Mouse (Mus musculus) adrenal gland, adult 18-20 months (tissue): Measurements from ENCODE around the gene Tmem88. TPM values are rescaled to one million over a fixed set of nuclear protein-coding genes. Genes with fewer than 3 reads are reported as not detected.
"Not testable (repeated sequence)": the region's sequence is repeated elsewhere in the genome, so short reads cannot be mapped to it uniquely, and the experiment has no call there.

Experiments used
- DNase-seq, 2 experiments: peaks; one replicate each; pipeline ENCODE4 v3.0.0; 2021 to 2022; ENCODE audit warnings: low spot score in 2 of 2
- total RNA-seq, 2 experiments: library from RNA; stranded (reverse); gene quantifications; 1 replicate in 1 of 2; 2 replicates in 1 of 2; pipeline ENCODE4 v1.2.3; 2021

Tmem88 gene
- total RNA-seq, 2 experiments from 2014 or later, result 7.9 to 8.8 TPM

DNA sequence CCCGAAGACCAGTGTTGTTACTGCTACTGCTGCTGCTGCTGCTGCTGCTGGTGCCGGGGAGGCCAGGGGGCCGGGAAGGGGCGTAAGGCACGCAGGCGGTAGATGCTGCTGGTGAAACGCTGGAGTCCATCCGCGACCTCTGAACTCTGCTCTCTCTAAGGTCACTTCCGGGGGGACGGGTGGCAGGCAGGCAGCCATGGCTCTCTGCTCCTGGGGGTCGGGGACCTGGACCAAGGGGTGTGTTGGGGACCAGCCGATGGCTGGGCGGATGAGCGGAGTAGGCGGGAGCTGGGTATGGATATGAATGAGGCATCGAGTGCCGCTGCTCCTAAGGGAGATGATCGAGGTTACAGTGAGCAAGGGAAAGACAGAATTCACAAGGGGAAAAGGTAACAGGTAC, 8.2 kb upstream of the Tmem88 start:
- DNase-seq, result peak in 1 of 2 experiments; percentile 22

DNA sequence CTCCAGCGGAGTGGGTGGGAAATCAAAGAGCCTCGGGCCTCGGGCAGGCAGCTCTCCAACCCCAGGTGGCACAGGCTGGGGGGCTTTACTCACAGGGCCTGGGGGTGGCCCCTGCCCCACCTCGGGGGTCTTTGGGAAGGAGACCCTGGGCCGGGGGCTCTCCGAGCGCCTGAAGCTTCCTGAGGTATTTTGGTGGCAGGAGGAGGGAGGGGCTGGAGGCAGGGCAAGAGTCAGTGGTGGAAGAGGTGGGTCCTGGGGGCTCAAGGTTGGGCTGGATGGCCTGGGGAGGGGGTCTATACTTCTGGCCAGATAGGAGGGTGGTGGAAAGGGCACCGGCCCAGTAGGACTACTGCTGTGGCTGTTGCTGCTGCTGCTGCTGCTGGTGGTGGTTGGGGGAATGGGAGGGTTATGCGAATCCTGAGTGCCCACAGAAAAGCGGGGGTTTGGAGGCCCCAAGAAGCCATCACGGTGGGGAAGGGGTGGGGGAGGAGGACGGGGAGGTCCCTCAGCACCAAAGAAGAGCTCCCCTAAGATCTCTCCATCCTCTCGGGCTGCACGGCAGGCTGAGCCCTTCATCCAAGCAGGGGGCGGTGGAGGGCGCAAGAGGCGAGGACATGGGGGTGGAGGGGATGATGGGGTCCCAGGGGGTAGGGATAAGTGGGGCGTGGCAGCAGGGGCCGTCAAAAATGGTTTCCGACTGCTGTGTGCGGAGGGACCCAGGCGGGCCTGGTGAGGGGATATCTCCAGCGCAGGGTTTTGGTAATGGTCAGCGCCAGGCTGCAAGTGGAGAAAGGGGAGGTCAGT, 7.6 kb upstream of the Tmem88 start:
- no peak for DNase-seq

DNA sequence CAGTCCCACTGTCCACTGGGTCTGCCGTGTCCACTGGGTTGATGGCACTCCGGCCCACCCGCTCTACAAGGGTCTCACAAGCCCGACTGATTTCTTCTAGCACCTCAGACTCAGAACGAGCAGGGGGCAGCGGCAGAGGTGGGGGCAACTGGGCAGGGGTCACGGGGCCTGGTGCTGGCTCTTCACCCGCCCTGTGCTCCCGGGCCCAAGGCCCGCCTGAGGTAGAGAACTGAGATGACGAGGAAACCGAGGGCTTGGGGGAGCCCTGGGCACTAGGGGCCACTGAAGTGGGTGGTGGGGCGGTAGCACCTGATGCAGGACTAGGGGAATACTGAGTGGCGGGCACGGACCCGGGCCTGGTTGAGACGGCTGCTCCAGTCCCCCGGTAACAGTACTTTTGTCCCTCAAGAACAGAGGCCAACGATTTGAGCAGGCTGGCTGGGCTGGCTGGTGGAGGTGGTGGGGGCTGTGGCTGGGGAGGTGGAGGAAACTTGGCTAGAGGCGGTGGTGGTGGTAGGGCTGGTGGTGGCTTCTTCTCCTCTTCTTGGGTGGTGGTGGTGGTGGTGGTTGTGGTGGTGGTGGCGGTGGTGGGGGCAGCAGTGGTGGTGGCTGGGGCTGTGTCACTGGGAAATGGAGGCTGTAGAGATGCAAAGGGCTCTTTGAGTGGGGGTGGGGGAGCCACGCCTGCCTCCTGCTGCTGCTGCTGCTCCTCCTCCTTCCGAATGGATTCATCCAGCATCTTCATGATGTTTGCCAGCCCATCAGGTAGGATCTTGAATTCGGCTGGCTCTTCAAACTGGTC, 6.8 kb upstream of the Tmem88 start:
- DNase-seq, result no peak

DNA sequence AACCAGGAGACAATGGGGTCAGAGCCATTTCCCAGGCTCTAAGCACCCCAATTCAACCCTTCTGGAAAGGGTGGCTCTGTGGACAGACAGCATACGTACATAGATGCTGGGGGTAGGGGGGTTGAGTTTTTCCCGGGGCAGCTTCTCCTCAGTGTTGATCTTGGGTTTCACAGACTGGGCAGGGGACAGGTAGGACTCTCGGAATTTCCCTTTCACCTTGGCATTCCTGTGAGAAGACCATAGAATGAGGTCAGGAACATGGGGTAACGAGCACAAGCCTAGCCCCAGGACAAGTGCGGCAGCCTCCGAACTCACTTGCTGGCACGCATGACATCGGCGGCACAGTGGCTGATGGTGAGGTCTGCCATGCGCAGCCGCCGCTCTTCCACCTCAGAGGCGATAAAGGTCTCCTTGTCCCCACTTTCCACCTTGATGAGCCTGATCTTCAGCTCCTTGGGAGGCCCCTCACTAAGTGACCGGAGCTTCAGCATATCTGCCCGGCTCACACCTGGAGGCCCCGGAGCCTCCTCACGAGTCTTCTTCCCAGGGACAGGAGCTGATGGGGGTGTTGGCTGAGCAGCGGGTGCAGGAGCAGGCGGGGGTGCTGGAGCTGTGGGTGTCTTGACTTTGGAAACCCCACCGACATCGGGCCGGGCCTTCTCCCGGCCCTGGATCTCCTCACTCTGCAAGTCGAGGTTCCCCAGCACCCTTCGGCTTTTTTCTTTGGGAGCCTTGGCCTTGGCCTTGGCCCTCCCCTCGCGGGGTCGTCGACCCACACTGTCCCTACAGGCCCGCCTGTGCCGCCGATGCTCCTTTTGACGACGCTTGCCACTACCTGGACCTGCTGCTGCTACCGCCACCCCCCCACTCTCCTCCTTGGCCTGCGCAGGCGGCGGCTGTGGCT, 5.9 kb upstream of the Tmem88 start:
- DNase-seq, result peak in 1 of 2 experiments; percentile 23

DNA sequence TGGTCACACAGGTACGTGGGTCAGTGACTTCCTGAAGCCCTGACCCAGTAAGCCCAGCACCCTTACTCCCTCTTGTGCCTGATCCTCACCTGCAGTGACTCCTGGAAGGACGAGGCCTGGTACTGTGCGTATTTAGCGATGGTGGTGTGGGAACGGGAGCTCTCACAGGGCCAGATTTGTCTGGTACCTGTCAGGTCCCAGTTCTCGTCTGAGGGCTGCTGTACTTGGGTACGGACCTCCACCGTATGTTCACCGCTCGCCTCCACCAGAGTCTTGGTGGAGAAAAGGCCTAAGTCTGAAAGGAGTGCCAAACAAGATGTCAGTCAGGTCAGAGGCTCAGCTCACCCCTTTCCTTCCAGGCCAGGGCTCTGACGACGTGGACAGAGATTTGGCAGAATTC, 4.0 kb upstream of the Tmem88 start:
- peak in 1 of 2 experiments; percentile 20 for DNase-seq

DNA sequence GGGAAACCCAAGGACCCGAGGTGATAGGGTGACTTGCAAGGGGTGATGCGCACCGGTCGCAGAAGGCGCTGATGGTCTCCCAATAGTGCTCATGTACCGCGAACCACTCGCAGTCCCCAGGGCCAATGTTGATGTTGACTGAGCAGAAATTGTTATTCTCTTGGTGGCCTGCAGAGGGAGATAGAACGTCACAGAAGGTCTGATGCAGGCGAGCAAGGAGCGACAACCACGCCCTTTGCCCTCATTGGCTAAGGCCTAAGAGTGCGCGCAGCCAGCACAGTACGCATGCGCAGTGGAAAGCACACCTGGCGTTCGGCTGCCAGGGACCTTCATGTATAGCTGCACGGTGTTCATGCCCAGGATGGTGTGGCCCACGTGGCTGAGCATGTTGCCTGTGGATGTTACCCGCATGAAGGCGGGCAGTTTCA, 3.2 kb upstream of the Tmem88 start:
- DNase-seq, result peak; percentile 71 to 76

DNA sequence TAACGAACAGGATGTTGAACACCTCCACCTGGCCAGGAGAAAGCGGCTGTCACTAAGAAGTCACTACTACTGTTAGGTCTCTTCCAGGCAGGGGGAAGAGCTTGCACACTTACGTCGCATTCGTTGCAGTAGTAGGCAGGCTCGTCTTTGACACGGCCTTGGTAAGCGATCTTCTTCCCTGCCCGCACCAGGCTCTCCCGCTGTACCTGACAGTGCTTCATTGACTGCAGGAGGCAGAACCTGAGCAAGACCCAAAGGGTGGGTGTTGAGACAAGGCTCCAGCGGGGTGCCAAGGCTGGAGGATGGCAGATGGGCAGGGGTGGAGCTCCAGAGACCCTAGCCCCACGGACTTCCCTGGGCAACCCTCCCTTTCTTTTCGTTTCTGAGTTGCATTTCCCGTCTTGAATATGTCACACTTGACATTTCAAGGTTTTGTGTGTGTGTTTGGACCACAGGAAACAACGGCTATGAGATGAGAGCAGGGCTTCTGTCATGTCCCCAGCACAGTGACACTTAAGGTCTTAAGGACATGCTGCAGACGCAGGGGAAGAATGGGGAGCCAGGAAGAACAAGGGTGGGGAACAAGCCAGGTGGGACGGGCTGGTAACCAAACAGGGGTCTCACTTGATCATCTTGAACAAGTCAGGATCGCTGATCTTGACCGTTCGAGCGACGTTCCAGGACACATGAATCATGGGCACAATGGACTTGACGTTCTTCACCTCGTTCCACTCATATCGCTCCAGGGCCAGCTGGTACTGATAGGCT, 2.2 kb upstream of the Tmem88 start:
- DNase-seq, result no peak

DNA sequence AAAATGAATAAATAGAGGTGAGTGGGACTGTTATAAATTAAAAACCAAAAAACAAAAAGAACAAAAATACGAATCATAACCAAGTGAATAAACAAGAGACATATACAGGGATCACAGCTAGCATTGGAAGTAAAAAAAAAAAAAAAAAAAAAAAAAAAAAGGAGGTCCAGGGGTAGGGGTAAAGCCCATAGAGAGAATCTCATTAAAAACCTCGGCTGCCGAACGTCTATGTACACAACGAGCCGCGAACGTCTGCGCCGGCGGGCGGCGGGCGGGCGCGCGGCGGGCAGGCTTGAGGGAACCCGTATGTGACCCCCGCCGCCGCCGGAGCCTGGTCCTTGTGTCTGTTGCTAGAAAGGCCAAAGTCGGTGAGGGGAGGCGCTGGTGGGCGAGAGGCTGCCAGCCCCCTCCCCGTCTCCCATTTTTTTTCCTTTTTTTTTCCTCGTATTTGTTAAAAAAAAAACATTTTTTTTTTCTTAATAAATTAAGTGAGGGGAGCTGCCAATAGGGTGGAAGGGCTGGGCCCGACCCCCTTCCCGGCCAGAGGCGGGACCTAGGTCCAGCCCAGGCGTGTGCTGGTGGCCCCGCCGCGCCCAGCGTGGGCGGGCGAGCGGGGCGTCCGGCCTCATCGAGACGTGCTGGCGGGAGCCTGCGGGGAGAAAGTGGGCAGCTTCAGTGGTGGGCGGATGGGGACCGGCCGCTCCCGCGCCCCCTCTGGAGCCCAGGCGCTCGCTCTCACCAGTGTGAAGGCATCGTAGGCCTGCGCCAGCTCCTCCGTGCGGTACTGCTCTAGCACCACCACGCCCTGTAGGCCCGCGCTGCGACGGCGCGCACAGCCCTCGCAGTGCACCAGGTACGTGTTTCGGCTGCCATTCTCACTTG, 1.4 kb upstream of the Tmem88 start:
- no peak for DNase-seq

DNA sequence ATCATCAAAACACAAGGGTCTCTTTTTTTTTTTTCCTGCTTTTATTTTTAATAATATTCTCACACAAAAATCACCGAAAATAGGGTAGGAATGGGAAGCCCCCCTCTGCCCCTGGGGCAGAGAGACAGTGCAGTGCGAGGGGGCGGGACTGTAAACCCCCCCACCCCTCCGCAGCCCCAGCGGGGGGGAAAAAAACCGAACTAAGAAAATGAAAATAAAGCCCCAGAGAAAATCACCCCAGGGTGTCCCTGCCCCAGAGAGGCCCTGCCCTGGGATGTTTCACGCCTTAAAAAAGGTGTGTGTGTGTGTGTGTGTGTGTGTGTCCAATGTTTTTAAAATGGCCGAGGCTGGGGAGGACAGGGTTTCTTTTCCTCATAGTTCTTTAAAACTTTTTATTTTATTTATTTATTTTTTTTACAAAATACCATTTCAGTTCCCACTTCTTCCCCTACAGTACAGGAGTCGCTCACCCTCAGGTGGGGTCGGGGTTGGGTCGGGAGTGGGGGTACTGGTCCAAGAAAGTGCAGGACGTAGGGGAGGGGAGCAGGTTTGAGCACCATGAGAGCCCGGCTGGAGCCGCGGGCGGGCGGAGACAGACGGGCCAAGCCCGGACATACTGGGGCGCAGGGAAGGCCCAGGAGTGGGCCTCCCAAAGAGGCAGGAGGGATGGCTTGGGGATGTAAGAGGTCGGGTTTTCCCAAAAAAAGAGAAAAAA, 609 bp upstream of the Tmem88 start:
- no peak for DNase-seq

DNA sequence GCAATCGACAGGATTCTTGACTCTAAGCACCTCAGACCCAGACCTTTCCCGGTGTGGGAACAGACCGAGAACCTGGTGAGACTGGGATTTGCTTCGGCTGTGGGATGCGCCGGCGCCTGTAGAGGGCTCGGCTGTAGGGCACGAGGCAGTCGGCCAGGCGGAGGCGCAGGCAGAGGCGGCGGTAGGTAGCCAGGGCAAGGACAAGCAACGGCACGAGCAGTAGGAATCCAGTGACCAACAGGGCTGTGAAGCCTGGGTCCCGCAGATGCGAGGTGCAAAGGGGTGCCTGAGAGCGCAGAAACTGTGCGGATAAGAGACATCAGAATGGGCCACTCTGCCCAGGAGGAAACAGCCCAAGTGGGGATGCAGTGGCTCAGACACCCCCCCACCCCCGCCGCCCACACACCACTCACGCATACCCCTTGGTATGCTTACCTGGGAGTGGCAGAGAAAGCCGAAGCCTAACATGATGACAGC, 415 bp downstream of the Tmem88 start:
- DNase-seq, result peak in 1 of 2 experiments; percentile 41

DNA sequence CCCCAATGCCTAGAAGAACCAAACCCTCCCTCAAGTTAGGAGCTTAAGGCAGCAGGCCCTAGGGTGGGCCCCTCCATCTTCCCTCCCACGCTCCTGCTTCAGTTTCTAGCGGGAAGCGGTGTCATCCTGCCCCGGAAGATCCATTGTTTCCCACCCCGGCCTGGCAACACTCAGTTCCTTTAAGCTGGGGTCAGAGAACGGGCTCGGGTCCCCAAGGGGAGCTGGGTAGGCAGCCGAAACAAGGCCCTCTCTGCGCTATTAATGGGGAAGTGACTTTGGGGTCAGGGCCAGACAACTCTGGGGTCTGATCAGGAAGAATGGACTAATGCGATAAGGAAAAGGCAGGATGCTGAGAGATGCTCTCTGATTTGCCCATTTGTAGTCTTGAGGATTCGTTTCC, 1.3 kb downstream of the Tmem88 start:
- peak in 1 of 2 experiments; percentile 52 for DNase-seq

DNA sequence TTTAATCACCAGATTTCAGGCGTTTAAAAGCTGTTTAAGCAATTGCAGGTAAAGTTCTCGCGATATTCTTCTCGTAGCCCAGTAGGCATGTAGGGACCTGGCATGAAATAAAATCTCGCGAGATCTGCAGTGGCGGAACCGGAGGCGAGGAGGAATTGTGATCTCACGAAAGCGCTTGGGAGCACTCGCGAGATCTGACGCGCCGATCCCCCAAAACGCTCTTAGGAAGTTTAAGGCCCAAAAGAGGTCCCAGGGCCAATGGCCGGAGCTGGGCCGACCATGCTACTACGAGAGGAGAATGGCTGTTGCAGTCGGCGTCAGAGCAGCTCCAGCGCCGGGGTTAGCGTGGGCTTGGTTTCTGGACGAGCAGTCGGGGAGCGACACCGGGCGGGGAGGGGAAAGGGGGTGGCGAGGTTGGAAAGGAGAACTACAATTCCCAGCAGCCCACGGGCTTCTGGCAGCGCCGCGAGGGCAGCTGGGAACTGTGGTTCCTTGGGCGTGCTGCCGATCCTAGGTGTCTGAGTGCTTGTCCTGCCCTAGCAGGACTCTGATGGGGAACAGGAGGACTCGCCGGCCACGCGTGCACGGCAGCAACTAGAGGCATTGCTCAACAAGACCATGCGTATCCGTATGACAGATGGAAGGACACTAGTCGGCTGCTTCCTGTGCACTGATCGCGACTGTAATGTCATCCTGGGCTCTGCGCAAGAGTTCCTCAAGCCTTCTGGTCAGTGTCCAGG, 2.2 kb downstream of the Tmem88 start:
- peak; percentile 83 to 88 for DNase-seq

DNA sequence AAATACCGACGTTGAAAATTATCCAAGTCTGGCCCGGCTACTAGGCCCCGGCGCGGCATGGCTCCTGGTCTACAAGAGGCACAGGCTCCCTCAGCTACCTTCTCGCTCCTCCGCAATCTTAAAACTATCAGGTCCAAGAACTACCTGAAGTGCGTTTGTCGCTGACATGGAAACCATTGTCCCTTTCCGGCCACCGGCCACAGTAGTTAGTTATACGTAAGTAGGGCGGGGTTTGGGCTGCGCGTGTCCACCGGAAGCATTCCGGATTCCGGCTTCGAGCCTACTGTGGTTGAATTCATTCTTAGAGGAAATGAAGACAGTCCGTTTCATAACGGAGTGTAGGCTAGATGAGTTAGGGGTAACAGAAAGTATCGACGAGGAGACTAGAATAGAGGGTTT, 2.8 kb downstream of the Tmem88 start, which contains the start of the genes Naa38 and Cyb5d1:
Gene Naa38 (plus strand): TSS at position 253 of the 399 bp plus-strand sequence.
Gene Cyb5d1 (minus strand): TSS at position 397 of the 399 bp plus-strand sequence.
- DNase-seq, result peak; percentile 85 to 87

DNA sequence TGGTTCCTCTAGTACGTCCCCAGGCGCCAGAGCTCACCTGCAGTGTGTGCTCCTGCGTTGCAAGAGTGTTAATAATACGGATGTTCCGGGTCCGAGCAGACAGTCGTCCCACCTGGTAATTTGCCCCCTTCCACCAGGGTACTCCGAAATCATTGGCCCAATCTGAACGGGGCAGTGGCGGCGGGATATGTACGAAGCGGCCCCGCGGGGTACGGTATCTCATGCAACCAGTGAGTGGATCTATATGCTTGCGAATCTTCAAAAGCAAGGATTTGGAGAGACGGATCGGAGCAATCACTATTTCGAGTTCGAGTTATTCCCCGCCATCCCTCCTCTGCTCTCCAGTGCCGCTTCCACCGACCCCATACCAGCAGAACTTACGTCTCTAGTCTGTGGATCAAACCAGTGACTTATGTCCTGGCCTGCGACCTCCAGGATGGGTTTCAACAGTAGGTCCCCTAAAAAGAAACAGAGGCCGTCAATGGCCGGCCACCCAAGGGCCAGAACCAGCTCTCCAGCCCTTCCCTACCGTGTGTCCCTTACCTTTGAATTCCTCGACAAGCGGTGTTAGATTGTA, 3.4 kb downstream of the Tmem88 start:
- not testable (repeated sequence) for DNase-seq

DNA sequence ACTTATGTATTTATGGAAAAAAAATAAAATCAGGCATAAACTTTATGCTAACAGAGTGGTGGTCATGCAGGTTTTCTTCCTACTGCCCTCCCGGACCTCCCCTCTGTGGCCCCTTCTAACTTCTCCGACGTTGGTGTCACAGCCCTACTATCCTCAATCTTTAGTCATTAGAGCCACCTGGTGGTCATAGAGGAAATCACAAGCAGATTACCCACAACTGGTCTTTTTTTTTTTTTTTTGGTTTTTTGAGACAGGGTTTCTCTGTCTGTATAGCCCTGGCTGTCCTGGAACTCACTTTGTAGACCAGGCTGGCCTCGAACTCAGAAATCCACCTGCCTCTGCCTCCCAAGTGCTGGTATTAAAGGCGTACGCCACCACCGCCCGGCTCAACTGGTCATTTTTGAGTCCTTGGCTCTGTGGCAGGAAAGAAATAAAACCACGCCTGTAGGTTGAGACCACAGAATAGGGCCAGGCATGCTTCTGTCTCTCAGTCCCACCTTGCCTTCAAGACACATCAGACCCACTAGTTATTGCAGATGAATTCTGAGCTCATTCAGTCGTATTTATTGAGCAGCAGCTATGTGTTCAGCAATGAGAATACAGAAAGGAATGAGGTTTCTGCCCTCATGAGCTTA, 7.5 kb downstream of the Tmem88 start:
- DNase-seq, result peak in 1 of 2 experiments; percentile 31

DNA sequence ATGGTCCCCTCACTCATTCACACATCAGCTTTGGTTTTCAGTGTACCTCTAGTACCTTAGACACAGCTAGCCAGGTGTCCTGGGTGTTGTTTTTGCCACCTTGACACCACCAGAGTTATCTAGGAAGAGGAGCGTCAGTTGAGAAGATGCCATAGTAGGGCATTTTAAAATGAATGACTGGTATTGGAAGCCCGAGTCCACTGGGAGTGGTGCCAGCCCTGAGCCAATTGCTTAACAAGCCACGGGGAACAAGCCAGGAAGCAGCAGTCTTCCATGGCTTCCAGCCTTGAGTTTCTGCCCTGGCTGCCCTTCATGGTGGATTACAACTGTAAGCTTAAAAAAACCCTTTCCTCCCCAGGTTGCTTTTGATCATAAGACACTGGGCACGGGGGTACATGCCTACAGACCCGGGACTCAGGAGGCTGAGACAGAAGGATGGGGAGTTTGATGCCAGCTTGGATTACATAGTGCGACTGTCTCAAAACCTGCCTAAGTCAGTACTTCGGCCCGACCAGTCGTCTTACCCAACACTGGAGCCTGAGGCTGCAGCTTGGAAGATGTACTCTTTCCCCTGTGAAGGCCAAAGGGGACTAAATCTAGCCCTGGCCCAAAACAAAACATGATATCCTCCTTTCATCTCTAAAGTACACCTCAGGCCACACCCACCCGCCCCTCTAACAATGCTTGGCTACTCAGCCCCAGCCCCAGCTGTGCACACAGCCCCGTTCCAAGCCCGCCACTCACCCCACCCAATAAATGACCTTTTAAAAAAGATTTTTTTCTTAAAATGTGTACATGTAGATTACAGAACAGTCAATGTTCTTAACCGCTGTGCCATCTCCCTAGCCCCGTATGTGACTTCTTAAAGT, 8.3 kb downstream of the Tmem88 start:
- DNase-seq, result peak in 1 of 2 experiments; percentile 53
